Mouse (Mus musculus) layer of hippocampus, postnatal 10 days (tissue): ENCODE results near the gene Plvap. TPM values are rescaled to one million over a fixed set of nuclear protein-coding genes. Genes with fewer than 3 reads are reported as not detected.

Experiments
- DNase-seq, 2 experiments: peaks; one replicate each; pipeline ENCODE4 v3.0.0; 2021; ENCODE audit warnings: low spot score in 2 of 2
- total RNA-seq, 2 experiments: library from RNA; stranded (reverse); gene quantifications; 2 replicates each; pipeline ENCODE4 v1.2.3; 2021

The Plvap gene
- total RNA-seq, 2 experiments from 2014 or later = 8.1 to 9.2 TPM

GRCm38 (mm10) chr8:71468001-71468400, 43.6 kb downstream of the Plvap start:
- DNase-seq = no peak

- DNase-seq = no peak
Observed at GRCm38 (mm10) chr8:71467201-71467600, 44.4 kb downstream of the Plvap start.

- peak; percentile 11 to 16 for DNase-seq
Observed at GRCm38 (mm10) chr8:71466198-71466597, 45.4 kb downstream of the Plvap start.

GRCm38 (mm10) chr8:71465733-71466132, 45.8 kb downstream of the Plvap start:
- no peak for DNase-seq

- DNase-seq = peak; percentile 99 to 100
Observed at GRCm38 (mm10) chr8:71464513-71465500, 46.7 kb downstream of the Plvap start, which contains the start of gene Mrpl34. Gene Mrpl34 (plus strand): TSS chr8:71464959.

- DNase-seq = peak; percentile 98 to 99
Observed at GRCm38 (mm10) chr8:71463188-71464033, 48.1 kb downstream of the Plvap start, which contains the start of gene Abhd8. Gene Abhd8 (minus strand): TSS chr8:71463655.

- no peak for DNase-seq
Observed at GRCm38 (mm10) chr8:71462786-71463185, 48.8 kb downstream of the Plvap start.

GRCm38 (mm10) chr8:71462191-71462590, 49.4 kb downstream of the Plvap start:
- peak; percentile 7 to 13 for DNase-seq

GRCm38 (mm10) chr8:71461152-71461840, 50.3 kb downstream of the Plvap start:
- peak; percentile 10 to 34 for DNase-seq

GRCm38 (mm10) chr8:71460716-71461115, 50.8 kb downstream of the Plvap start:
- DNase-seq = no peak

GRCm38 (mm10) chr8:71457659-71458270, 53.8 kb downstream of the Plvap start:
- no peak for DNase-seq

GRCm38 (mm10) chr8:71456906-71457305, 54.6 kb downstream of the Plvap start:
- DNase-seq = no peak

- DNase-seq = no peak
Observed at GRCm38 (mm10) chr8:71454668-71455067, 56.9 kb downstream of the Plvap start.

GRCm38 (mm10) chr8:71452669-71453068, 58.9 kb downstream of the Plvap start:
- no peak for DNase-seq

- DNase-seq = no peak
Observed at GRCm38 (mm10) chr8:71451777-71452176, 59.8 kb downstream of the Plvap start.

GRCm38 (mm10) chr8:71451337-71451736, 60.2 kb downstream of the Plvap start:
- DNase-seq = no peak
